Mouse (Mus musculus) neutrophil, adult 59 days (primary cell): Measurements from ENCODE around the gene Amt. TPM values are rescaled to one million over a fixed set of nuclear protein-coding genes. Genes with fewer than 3 reads are reported as not detected.

Source experiments
- total RNA-seq, 2 experiments: library from RNA; stranded (reverse); gene quantifications; 1 replicate in 1 of 2; 2 replicates in 1 of 2; pipeline ENCODE4 v1.2.4; 2023

The Amt gene
- total RNA-seq: not detected

DNA sequence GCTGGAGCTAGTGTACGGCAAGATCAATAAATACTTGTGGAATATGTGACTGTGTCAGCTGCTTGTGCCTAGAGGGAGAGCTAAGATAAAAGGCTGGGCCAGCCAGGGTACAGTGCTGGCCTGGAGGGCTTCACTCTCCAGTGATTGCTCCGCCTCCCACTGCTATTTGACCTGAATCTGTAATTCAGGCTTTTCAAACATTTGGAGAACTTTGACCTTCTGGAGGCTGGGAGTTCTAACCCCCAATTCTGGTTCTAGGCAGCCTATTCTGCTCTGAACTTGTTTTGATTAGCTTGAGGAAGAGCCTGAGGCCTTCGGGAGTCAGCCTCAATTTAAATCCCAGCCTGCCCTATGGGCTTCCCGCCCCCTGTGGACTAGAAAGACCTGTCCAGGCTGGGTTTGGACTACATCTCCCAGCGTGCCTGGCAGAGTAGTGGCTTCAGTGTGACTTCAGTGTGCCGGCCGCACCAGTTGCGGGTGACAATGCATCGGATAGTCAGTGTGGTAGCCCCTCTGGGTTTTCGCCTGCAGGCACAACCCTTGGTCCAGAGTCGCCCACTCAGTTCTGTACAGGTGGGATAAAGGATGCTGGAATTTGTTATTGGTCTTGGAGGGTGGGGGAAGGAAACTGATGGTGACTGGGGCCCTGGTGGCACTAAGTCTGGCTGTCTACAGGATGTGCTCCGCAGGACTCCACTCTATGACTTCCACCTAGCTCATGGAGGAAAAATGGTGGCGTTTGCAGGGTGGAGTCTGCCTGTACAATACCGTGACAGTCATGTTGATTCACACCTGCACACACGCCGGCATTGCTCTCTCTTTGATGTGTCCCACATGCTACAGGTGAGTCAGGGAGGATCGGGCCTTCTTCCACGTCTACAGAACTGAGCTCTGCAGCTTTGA is at the start of gene Amt:
Gene Amt (plus strand): TSS at position 401 of the 903 bp plus-strand sequence.

GRCm38 (mm10) chr9:108263690-108264190 is 32.9 kb upstream of the Amt start, which contains the start of gene Dag1:
Gene Dag1 (minus strand): TSS chr9:108263958.

DNA sequence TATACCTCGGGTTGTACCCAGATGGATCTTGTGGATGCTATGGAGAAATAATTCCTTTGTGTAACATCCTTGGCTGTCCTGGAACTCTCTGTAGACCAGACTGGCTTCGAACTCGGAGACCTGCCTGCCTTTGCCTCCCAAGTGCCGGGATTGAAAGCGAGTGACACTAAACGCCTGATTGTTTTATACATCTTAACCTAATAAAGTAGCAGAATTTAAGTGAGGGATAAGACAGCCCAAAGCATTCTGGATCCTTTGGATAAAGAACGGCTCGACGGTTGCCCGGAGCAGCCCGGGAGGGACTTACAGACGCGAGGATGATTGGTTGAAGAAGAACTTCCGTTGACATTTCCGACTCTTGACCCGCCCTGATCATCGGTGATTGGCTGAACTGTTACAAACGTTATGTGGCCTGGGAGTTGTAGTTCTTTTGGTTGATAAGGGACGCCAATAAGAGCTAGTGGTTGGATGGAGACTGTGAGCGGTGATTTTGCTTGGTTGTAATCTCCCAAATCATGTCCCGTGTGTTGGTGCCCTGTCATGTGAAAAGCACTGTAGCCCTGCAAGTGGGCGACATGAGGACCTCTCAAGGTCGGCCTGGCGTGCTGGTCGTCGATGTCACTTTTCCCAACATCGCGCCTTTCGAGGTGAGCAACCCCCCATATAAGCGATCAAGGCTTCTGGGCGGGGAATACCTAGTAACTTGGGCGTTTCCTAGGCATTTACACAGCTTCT is 6.5 kb upstream of the Amt start, which contains the start of gene Nicn1:
Gene Nicn1 (plus strand): TSS at position 414 of the 735 bp plus-strand sequence.

DNA sequence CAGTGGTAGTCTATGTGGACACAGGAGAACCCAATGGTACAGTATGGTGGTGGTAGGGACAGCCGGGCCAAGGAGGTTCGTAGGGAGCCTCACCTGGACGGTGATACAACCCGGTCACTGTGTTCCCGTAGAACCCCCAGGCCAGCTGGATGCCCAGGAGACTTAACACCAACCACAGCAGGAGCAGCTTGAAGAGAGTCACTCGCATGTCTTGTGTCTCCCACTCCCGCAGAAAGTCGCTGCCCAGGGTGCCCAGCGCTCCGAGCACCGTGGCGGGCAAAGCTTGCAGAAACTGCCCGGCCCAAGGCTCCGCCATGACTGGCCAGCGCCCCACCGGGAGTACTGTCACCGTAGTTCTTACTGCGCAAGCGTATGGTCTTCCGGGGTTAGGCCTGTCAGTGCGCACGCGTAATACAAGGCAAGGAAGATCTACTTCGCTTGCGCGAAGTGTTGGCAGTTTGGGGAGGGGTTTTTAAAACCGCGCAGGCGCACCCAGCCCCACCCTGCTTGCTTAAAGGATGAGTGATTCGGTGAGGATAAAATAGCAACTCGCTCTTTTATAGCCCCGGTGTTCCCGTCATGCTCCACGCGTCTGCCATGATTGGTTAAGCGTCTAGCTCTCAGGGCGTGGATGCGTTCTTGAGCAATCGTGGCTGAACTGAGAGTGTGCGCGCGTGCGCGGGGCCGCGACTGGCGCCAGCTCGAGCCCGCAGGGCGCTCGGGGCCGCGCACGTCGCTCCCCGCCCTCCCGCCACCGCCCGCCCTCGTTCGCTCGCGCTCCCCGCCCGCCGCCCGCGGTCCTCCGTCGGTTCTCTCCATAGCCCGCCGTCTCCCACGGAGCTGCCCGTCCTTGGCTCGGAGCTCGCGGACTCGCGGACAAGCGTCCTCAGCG is 9.2 kb downstream of the Amt start, which contains the start of the genes Rhoa and Tcta:
Gene Rhoa (plus strand): TSS at position 501 of the 892 bp plus-strand sequence.
Gene Tcta (minus strand): TSS at position 532 of the 892 bp plus-strand sequence.

GRCm38 (mm10) chr9:108338886-108339781 is 42.5 kb downstream of the Amt start, which contains the start of gene Gpx1:
Gene Gpx1 (plus strand): TSS chr9:108338903.

DNA sequence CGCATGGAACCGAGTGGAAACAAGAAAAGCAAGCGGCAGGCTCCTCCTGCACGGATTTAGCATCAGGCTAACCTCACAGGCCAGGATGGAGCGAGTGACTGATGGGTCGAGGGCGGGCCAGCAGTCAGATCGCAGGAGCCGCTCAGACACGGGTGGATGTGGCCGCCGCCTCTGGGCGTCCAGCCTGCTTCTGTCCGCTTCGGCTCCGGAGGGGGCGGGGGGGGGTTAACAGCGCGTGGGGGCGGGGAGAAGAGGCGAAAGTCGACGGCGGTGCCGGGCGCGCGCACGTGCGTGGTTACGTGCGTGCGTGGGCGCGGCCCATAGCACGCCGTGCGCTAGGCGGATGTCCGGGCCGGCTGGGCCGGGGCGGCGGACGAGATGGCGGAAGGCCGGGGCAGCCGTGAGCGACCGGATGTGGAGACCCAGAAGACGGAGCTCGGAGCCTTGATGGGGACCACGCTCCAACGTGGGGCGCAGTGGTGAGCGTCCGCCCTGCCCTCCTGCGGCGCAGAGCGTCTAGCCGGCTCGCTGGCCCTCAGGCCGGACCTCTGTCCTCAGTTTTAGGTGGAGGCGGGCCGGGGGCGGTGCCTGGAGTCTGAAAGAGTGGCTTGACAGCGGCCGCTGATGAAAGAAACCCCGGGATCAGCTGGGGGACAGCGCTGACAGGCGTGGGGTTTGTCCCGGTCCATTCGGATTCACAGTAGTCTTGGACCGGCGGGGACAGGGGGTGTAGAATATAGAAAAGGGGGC is 51.1 kb downstream of the Amt start, which contains the start of gene Usp4:
Gene Usp4 (plus strand): TSS at position 314 of the 750 bp plus-strand sequence.

Other genes with a start within 250 kb of the Amt start
- gene Gmppb, start 247.6 kb upstream of the Amt start, total RNA-seq: 10 to 100 TPM; 20.3 to 21.2 TPM
- gene Amigo3, start 243.7 kb upstream of the Amt start, total RNA-seq: 1 to 10 TPM; 3.6 to 4.7 TPM
- under 1 TPM in 1 of 2 experiments, not detected in 1; 0.20 TPM for gene Mst1, start 216.4 kb upstream of the Amt start, total RNA-seq
- 10 to 100 TPM; 61.5 to 70.0 TPM for gene Rnf123, start 213.5 kb upstream of the Amt start, total RNA-seq
- gene Apeh, start 202.2 kb upstream of the Amt start, total RNA-seq: 10 to 100 TPM; 43.3 to 53.5 TPM
- gene Bsn, start 106.5 kb upstream of the Amt start, total RNA-seq: under 1 TPM; 0.68 to 0.82 TPM
- gene Dag1, start 32.9 kb upstream of the Amt start, total RNA-seq: 1 to 10 TPM; 5.1 to 7.2 TPM
- gene Nicn1, start 6.4 kb upstream of the Amt start, total RNA-seq: 1 to 10 TPM; 1.0 to 1.2 TPM
- 100 to 1,000 TPM; 423 to 451 TPM for gene Rhoa, start 9.3 kb downstream of the Amt start, total RNA-seq
- gene Tcta, start 9.3 kb downstream of the Amt start, total RNA-seq: 10 to 100 TPM; 11.6 to 14.1 TPM
- 1,000 to 10,000 TPM; 1,293 to 1,411 TPM for gene Gpx1, start 42.0 kb downstream of the Amt start, total RNA-seq
- gene Usp4, start 51.0 kb downstream of the Amt start, total RNA-seq: 100 to 1,000 TPM; 136 to 144 TPM
- gene 1700102P08Rik, start 96.0 kb downstream of the Amt start, total RNA-seq: 1 to 10 TPM in 1 of 2 experiments, under 1 TPM in 1; 0.98 to 1.5 TPM
- under 1 TPM in 1 of 2 experiments, not detected in 1; 0.18 TPM for gene Ccdc36, start 131.6 kb downstream of the Amt start, total RNA-seq
- gene BC048562, start 139.6 kb downstream of the Amt start, total RNA-seq: not detected
- gene Ccdc71, start 163.7 kb downstream of the Amt start, total RNA-seq: 10 to 100 TPM; 13.1 to 17.5 TPM
- gene Klhdc8b, start 164.7 kb downstream of the Amt start, total RNA-seq: 1 to 10 TPM in 1 of 2 experiments, under 1 TPM in 1; 0.87 to 2.2 TPM
- gene Lamb2, start 182.9 kb downstream of the Amt start, total RNA-seq: 1 to 10 TPM in 1 of 2 experiments, under 1 TPM in 1; 0.29 to 1.7 TPM
- 100 to 1,000 TPM; 192 to 195 TPM for gene Usp19, start 193.7 kb downstream of the Amt start, total RNA-seq
- 100 to 1,000 TPM; 128 to 134 TPM for gene Qars, start 210.9 kb downstream of the Amt start, total RNA-seq
- 10 to 100 TPM; 92.7 to 95.2 TPM for gene Qrich1, start 220.0 kb downstream of the Amt start, total RNA-seq